Mouse (Mus musculus): ENCODE data around the gene Llcfc1.

- no peak for TF ChIP-seq CTCF (IDR thresholded peaks at IDR 0.05; ENCODE audit: low read depth, low read length)
- TF ChIP-seq POLR2A (IDR thresholded peaks at IDR 0.05; ENCODE audit: insufficient read depth, low read length), result no peak
Measured at GRCm38 (mm10) chr6:41694407-41694806, 10.2 kb downstream of the Llcfc1 start.
